Mouse (Mus musculus): Measurements from ENCODE around the gene Frmd3. TPM values are rescaled to one million over a fixed set of nuclear protein-coding genes. Genes with fewer than 3 reads are reported as not detected.
A peak's percentile ranks its signal among the peaks of the same experiment; 100 is the strongest.

Frmd3 gene
- 3.2 and 4.1 TPM in 2 replicates for polyA plus RNA-seq (2014; fragmentation: Nextera tagmentation; extraction: Ambion mirVana)

GRCm38 (mm10) chr4:74013211-74014047, at the start of gene Frmd3:
Gene Frmd3 (plus strand): TSS chr4:74013442.
- WGBS: under 1% methylated on average over 56 of the region's 56 CpGs
- H3K27ac ChIP-seq (ENCODE audit: low read depth, low read length): peak within 1 kb of the TSS; percentile 65; the same call in 1 of the 2 replicates
- H3K27me3 ChIP-seq (ENCODE audit: control insufficient read depth, insufficient read depth, low read length): no peaks in the 10 kb centered on the region; the same call in none of the 2 replicates
- H3K4me3 ChIP-seq (ENCODE audit: low read depth, low read length): peak within 1 kb of the TSS; percentile 48
- H3K4me1 ChIP-seq (ENCODE audit: control insufficient read depth, insufficient read depth, low read length): peaks cover 4% of the 10 kb centered on the region; the same call in 1 of the 2 replicates
- ATAC-seq (ENCODE audit: low FRiP score) (peak; percentile 95), DNase-seq (ENCODE audit: low spot score, missing footprints) (peak; percentile 97)
- no peaks in the 10 kb centered on the region for H3K36me3 ChIP-seq (ENCODE audit: control insufficient read depth, insufficient read depth, low read length)
- peak within 1 kb of the TSS; percentile 87 for H3K4me2 ChIP-seq
- no peaks in the 10 kb centered on the region for H3K9me3 ChIP-seq (ENCODE audit: control insufficient read depth, low read length)
- H3K9ac ChIP-seq (ENCODE audit: low read length): peak within 1 kb of the TSS; percentile 78

GRCm38 (mm10) chr4:73980454-73980853, 32.8 kb upstream of the Frmd3 start:
- no peak overlapping the region for H3K4me3 ChIP-seq (ENCODE audit: low read depth, low read length)
- DNase-seq (ENCODE audit: low spot score, missing footprints) (no peak), ATAC-seq (ENCODE audit: low FRiP score) (no peak)
- H3K4me1 ChIP-seq (ENCODE audit: control insufficient read depth, insufficient read depth, low read length): no peaks in the 10 kb centered on the region
- H3K36me3 ChIP-seq (ENCODE audit: control insufficient read depth, insufficient read depth, low read length): no peaks in the 10 kb centered on the region
- H3K27ac ChIP-seq (ENCODE audit: low read depth, low read length): no peak overlapping the region
- no peak overlapping the region for H3K9ac ChIP-seq (ENCODE audit: low read length)
- H3K27me3 ChIP-seq (ENCODE audit: control insufficient read depth, insufficient read depth, low read length): no peaks in the 10 kb centered on the region
- 84% methylated on average over 3 of the region's 3 CpGs for WGBS
- H3K4me2 ChIP-seq: no peak overlapping the region
- H3K9me3 ChIP-seq (ENCODE audit: control insufficient read depth, low read length): no peaks in the 10 kb centered on the region

- Histone ChIP-seq H3K4me2 (no peak overlapping the region), H3K27ac (ENCODE audit: low read depth, low read length) (no peak overlapping the region), H3K27me3 (ENCODE audit: control insufficient read depth, insufficient read depth, low read length) (no peaks in the 10 kb centered on the region; the same call in none of the 2 replicates), H3K9me3 (ENCODE audit: control insufficient read depth, low read length) (no peaks in the 10 kb centered on the region), H3K36me3 (ENCODE audit: control insufficient read depth, insufficient read depth, low read length) (no peaks in the 10 kb centered on the region), H3K4me1 (ENCODE audit: control insufficient read depth, insufficient read depth, low read length) (peaks cover 4% of the 10 kb centered on the region; the same call in 1 of the 2 replicates), H3K9ac (ENCODE audit: low read length) (peak overlapping the region; percentile 78; the same call in 1 of the 2 replicates), H3K4me3 (ENCODE audit: low read depth, low read length) (no peak overlapping the region)
- ATAC-seq (ENCODE audit: low FRiP score) (no peak), DNase-seq (ENCODE audit: low spot score, missing footprints) (no peak)
- WGBS: 50% methylated on average over 3 of the region's 3 CpGs
Observed at GRCm38 (mm10) chr4:74012277-74012676, 965 bp upstream of the Frmd3 start.

GRCm38 (mm10) chr4:74012700-74013099, 542 bp upstream of the Frmd3 start:
- no peaks in the 10 kb centered on the region for H3K9me3 ChIP-seq (ENCODE audit: control insufficient read depth, low read length)
- no peak overlapping the region for H3K27ac ChIP-seq (ENCODE audit: low read depth, low read length)
- peak overlapping the region; percentile 87 for H3K4me2 ChIP-seq
- H3K4me3 ChIP-seq (ENCODE audit: low read depth, low read length): peak overlapping the region; percentile 48
- DNase-seq (ENCODE audit: low spot score, missing footprints): no peak
- H3K4me1 ChIP-seq (ENCODE audit: control insufficient read depth, insufficient read depth, low read length): peaks cover 4% of the 10 kb centered on the region; the same call in 1 of the 2 replicates
- ATAC-seq (ENCODE audit: low FRiP score): peak; percentile 3; the same call in 1 of the 2 replicates
- WGBS: 42% methylated on average over 4 of the region's 4 CpGs
- no peaks in the 10 kb centered on the region for H3K36me3 ChIP-seq (ENCODE audit: control insufficient read depth, insufficient read depth, low read length)
- H3K27me3 ChIP-seq (ENCODE audit: control insufficient read depth, insufficient read depth, low read length): no peaks in the 10 kb centered on the region; the same call in none of the 2 replicates
- H3K9ac ChIP-seq (ENCODE audit: low read length): peak overlapping the region; percentile 78

- peaks cover 4% of the 10 kb centered on the region; the same call in 1 of the 2 replicates for H3K4me1 ChIP-seq (ENCODE audit: control insufficient read depth, insufficient read depth, low read length)
- H3K27ac ChIP-seq (ENCODE audit: low read depth, low read length): no peak overlapping the region
- no peak for ATAC-seq (ENCODE audit: low FRiP score)
- H3K36me3 ChIP-seq (ENCODE audit: control insufficient read depth, insufficient read depth, low read length): no peaks in the 10 kb centered on the region
- H3K4me2 ChIP-seq: peak overlapping the region; percentile 87
- no peaks in the 10 kb centered on the region for H3K9me3 ChIP-seq (ENCODE audit: control insufficient read depth, low read length)
- peak overlapping the region; percentile 48 for H3K4me3 ChIP-seq (ENCODE audit: low read depth, low read length)
- H3K9ac ChIP-seq (ENCODE audit: low read length): peak overlapping the region; percentile 78
- no peaks in the 10 kb centered on the region; the same call in none of the 2 replicates for H3K27me3 ChIP-seq (ENCODE audit: control insufficient read depth, insufficient read depth, low read length)
- DNase-seq (ENCODE audit: low spot score, missing footprints): peak; percentile 93
- WGBS: 10% methylated on average over 11 of the region's 11 CpGs
Observed at GRCm38 (mm10) chr4:74014048-74014500, 832 bp downstream of the Frmd3 start.

- Histone ChIP-seq H3K4me2 (no peak overlapping the region), H3K9me3 (ENCODE audit: control insufficient read depth, low read length) (no peaks in the 10 kb centered on the region), H3K4me1 (ENCODE audit: control insufficient read depth, insufficient read depth, low read length) (no peaks in the 10 kb centered on the region), H3K4me3 (ENCODE audit: low read depth, low read length) (no peak overlapping the region), H3K9ac (ENCODE audit: low read length) (no peak overlapping the region), H3K27me3 (ENCODE audit: control insufficient read depth, insufficient read depth, low read length) (no peaks in the 10 kb centered on the region), H3K36me3 (ENCODE audit: control insufficient read depth, insufficient read depth, low read length) (no peaks in the 10 kb centered on the region), H3K27ac (ENCODE audit: low read depth, low read length) (no peak overlapping the region)
- ATAC-seq (ENCODE audit: low FRiP score) (no peak), DNase-seq (ENCODE audit: low spot score, missing footprints) (no peak)
- 82% methylated on average over 2 of the region's 2 CpGs for WGBS
Observed at GRCm38 (mm10) chr4:74020084-74020483, 6.8 kb downstream of the Frmd3 start.

- Histone ChIP-seq H3K4me3 (ENCODE audit: low read depth, low read length) (no peak overlapping the region), H3K4me2 (no peak overlapping the region), H3K9ac (ENCODE audit: low read length) (no peak overlapping the region), H3K9me3 (ENCODE audit: control insufficient read depth, low read length) (no peaks in the 10 kb centered on the region), H3K36me3 (ENCODE audit: control insufficient read depth, insufficient read depth, low read length) (no peaks in the 10 kb centered on the region), H3K27me3 (ENCODE audit: control insufficient read depth, insufficient read depth, low read length) (no peaks in the 10 kb centered on the region), H3K27ac (ENCODE audit: low read depth, low read length) (no peak overlapping the region), H3K4me1 (ENCODE audit: control insufficient read depth, insufficient read depth, low read length) (no peaks in the 10 kb centered on the region)
- DNase-seq (ENCODE audit: low spot score, missing footprints) (no peak), ATAC-seq (ENCODE audit: low FRiP score) (no peak)
Observed at GRCm38 (mm10) chr4:74043226-74043625, 30.0 kb downstream of the Frmd3 start.

GRCm38 (mm10) chr4:74051692-74052091, 38.5 kb downstream of the Frmd3 start:
- Histone ChIP-seq H3K9ac (ENCODE audit: low read length) (no peak overlapping the region), H3K9me3 (ENCODE audit: control insufficient read depth, low read length) (no peaks in the 10 kb centered on the region), H3K27ac (ENCODE audit: low read depth, low read length) (no peak overlapping the region), H3K27me3 (ENCODE audit: control insufficient read depth, insufficient read depth, low read length) (no peaks in the 10 kb centered on the region), H3K4me2 (no peak overlapping the region), H3K4me3 (ENCODE audit: low read depth, low read length) (no peak overlapping the region), H3K36me3 (ENCODE audit: control insufficient read depth, insufficient read depth, low read length) (no peaks in the 10 kb centered on the region), H3K4me1 (ENCODE audit: control insufficient read depth, insufficient read depth, low read length) (no peaks in the 10 kb centered on the region)
- ATAC-seq (ENCODE audit: low FRiP score) (no peak), DNase-seq (ENCODE audit: low spot score, missing footprints) (no peak)
- 79% methylated on average over 1 of the region's 1 CpGs for WGBS

GRCm38 (mm10) chr4:74076727-74077126, 63.5 kb downstream of the Frmd3 start:
- H3K4me3 ChIP-seq (ENCODE audit: low read depth, low read length): no peak overlapping the region
- H3K4me2 ChIP-seq: no peak overlapping the region
- H3K4me1 ChIP-seq (ENCODE audit: control insufficient read depth, insufficient read depth, low read length): no peaks in the 10 kb centered on the region
- H3K36me3 ChIP-seq (ENCODE audit: control insufficient read depth, insufficient read depth, low read length): no peaks in the 10 kb centered on the region
- 44% methylated on average over 2 of the region's 2 CpGs for WGBS
- H3K9me3 ChIP-seq (ENCODE audit: control insufficient read depth, low read length): no peaks in the 10 kb centered on the region
- DNase-seq (ENCODE audit: low spot score, missing footprints) (no peak), ATAC-seq (ENCODE audit: low FRiP score) (no peak)
- no peak overlapping the region for H3K9ac ChIP-seq (ENCODE audit: low read length)
- no peaks in the 10 kb centered on the region for H3K27me3 ChIP-seq (ENCODE audit: control insufficient read depth, insufficient read depth, low read length)
- no peak overlapping the region for H3K27ac ChIP-seq (ENCODE audit: low read depth, low read length)

All from midbrain, embryonic 11.5 days (tissue).